Mouse (Mus musculus) hindbrain, embryonic 14.5 days (tissue): Measurements from ENCODE around the gene Adam1b. TPM values are rescaled to one million over a fixed set of nuclear protein-coding genes. Genes with fewer than 3 reads are reported as not detected.
A peak's percentile ranks its signal among the peaks of the same experiment; 100 is the strongest.

ENCODE experiments used
- ATAC-seq: fragments of 200-750 bp; cut with Nextera tagmentation; 2 replicates; pipeline ENCODE4 v1.8.0; 2017; ENCODE audit warnings: moderate number of reproducible peaks, mild to moderate bottlenecking, moderate TSS enrichment, moderate library complexity; ENCODE audit not compliant: low FRiP score
- DNase-seq: peaks from one replicate; pipeline ENCODE4 v3.0.0-alpha.2; 2015; ENCODE audit warnings: low spot score
- H3K27ac ChIP-seq: fragments of 300-500 bp; sonication (generic); 2 replicates; pipeline ENCODE4 v1.5.1; 2014; ENCODE audit warnings: mild to moderate bottlenecking, moderate library complexity
- H3K27me3 ChIP-seq: fragments of 300-500 bp; sonication (generic); 2 replicates; pipeline ENCODE4 v1.6.1; 2014; ENCODE audit warnings: mild to moderate bottlenecking, low read length, mixed read lengths; ENCODE audit not compliant: control insufficient read depth, insufficient read depth
- H3K36me3 ChIP-seq: fragments of 300-500 bp; sonication (generic); replicated peaks from 2 replicates; pipeline ENCODE4 v1.6.1; 2014; ENCODE audit not compliant: control insufficient read depth, insufficient read depth
- H3K4me1 ChIP-seq: fragments of 300-500 bp; sonication (generic); replicated peaks from 2 replicates; pipeline ENCODE4 v1.6.1; 2014; ENCODE audit warnings: antibody characterized with exemption, low read length, mixed read lengths; ENCODE audit not compliant: control insufficient read depth, insufficient read depth
- H3K4me2 ChIP-seq: fragments of 300-500 bp; sonication (generic); replicated peaks from 2 replicates; pipeline ENCODE4 v1.6.1; 2014; ENCODE audit warnings: mild to moderate bottlenecking, moderate library complexity
- H3K4me3 ChIP-seq: fragments of 300-500 bp; sonication (generic); replicated peaks from 2 replicates; pipeline ENCODE4 v1.5.1; 2014; ENCODE audit warnings: mild to moderate bottlenecking, low read length
- H3K9ac ChIP-seq: fragments of 300-500 bp; sonication (generic); 2 replicates; pipeline ENCODE4 v1.6.1; 2014
- H3K9me3 ChIP-seq: fragments of 300-500 bp; sonication (generic); 2 replicates; pipeline ENCODE4 v1.6.1; 2016; ENCODE audit warnings: low read length; ENCODE audit not compliant: control insufficient read depth
- WGBS: fragments of 180-500 bp; shearing (Covaris S2); extraction: QIAGEN DNeasy Blood & Tissue Kit; methylation state at CpG from one replicate; pipeline ENCODE4 v1.1.7; 2014; 5-methylcytosine and 5-hydroxymethylcytosine counted together
- polyA plus RNA-seq: library from polyadenylated mRNA; unstranded; fragments of >200 nt; fragmentation: Nextera tagmentation; extraction: Ambion mirVana; gene quantifications from 2 replicates; pipeline ENCODE4 v1.2.1, GENCODE M21; 2014

Adam1b gene
- polyA plus RNA-seq, 1 experiment from 2014 or later: not detected

DNA sequence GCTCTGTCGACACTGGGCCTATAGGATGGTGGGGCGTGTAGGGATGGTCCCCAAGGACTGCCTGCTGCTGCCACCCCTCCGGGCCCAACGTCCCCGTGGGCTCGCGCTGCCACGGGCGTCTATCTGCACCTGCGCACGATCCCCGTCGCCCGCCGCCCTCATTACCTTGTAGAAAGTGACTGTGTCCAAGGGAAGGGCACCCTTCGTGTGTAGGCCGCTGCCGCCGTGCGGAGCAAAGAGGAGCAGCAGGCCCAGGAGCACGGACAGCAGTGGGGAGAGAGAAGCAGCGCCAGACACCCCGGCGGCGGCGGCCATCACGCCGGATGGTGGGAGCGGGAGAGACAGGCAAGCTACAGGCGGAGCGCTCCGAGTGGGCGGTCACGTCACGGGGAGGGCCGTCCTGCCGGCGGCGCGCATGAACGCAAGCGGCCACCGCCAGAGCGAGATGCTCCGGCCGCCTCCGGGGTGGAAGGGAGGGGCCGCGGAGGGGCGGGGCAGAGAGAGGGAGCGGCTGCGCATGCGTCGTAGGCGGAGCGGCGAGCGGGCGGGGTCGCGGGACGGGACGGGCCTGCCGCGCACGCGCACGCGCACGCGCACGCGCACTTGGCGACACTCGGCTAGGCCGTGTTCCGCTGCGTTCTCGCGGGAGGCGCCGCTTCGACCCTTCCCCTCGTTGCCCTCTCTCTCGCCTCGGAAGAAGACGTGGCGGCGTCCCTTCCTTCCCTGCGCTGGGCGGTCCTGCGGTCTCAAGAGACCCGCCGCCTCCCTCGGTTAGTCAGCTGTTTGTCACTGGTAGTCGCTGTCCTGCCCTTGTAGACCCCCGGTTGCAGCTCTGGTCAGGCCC lies 51.0 kb downstream of the Adam1b start, which contains the start of gene Erp29:
Gene Erp29 (minus strand): TSS at position 481 of the 844 bp plus-strand sequence.
- peak within 1 kb of the TSS; percentile 88 for H3K4me2 ChIP-seq
- H3K9me3 ChIP-seq: no peaks in the 10 kb centered on the region
- peak within 1 kb of the TSS; percentile 97 for H3K4me3 ChIP-seq
- WGBS: under 1% methylated on average over 82 of the region's 97 CpGs
- peak within 1 kb of the TSS; percentile 97 for H3K27ac ChIP-seq
- H3K9ac ChIP-seq: peak within 1 kb of the TSS; percentile 95
- peak; percentile 95 for ATAC-seq
- H3K36me3 ChIP-seq: peaks cover 27% of the 10 kb centered on the region
- peaks cover 24% of the 10 kb centered on the region for H3K4me1 ChIP-seq
- no peaks in the 10 kb centered on the region for H3K27me3 ChIP-seq
- peak; percentile 100 for DNase-seq

DNA sequence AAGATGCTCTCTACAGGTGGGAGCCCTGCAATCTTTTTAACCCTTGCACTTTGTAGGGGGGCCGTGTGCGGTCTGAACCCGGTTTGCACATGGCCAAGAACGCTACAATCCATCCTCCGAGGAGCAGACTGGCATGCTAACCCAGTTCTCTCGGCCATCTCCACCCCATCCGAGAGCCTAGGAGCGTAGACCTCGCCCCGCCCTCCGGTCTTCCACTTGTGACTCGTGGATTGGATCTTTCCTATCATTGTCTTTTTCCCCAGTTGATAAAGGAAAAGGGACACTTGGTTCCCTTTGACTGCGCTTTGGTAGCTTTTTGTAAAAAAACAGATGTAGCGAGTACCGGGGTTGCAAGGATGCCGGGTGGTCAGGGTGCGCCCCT lies 51.6 kb downstream of the Adam1b start, which contains the start of gene Tmem116:
Gene Tmem116 (plus strand): TSS at position 250 of the 382 bp plus-strand sequence.
- Histone ChIP-seq H3K36me3 (peaks cover 33% of the 10 kb centered on the region), H3K9me3 (no peaks in the 10 kb centered on the region), H3K27me3 (no peaks in the 10 kb centered on the region), H3K4me2 (peak within 1 kb of the TSS; percentile 88), H3K9ac (peak within 1 kb of the TSS; percentile 95), H3K4me3 (peak within 1 kb of the TSS; percentile 97), H3K4me1 (peaks cover 24% of the 10 kb centered on the region), H3K27ac (peak within 1 kb of the TSS; percentile 97)
- DNase-seq (peak; percentile 45), ATAC-seq (peak; percentile 46; the same call in 1 of the 2 replicates)
- under 1% methylated on average over 17 of the region's 17 CpGs for WGBS

DNA sequence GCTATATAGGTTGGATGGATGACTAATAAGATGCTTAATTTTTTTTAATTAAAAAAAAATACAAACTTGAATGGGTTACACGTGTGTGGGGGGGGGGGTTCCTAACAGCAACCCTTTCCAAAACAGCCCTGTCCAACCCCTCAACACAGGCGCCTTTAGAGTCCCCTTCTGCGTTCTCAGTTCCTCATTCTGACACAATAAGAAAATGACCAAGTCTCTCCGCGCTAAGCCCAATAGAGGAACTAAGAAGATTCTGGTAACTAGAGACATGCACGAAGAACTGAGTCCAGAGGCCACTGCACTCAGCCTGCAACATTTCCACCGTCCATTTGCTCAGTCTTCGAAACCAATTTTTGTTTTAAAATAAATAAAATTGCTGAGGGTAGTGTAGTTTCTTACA lies 52.0 kb downstream of the Adam1b start:
- WGBS: 23% methylated on average over 8 of the region's 8 CpGs
- no peaks in the 10 kb centered on the region for H3K27me3 ChIP-seq
- peak overlapping the region; percentile 88 for H3K4me2 ChIP-seq
- ATAC-seq (no peak), DNase-seq (no peak)
- H3K4me1 ChIP-seq: peaks cover 24% of the 10 kb centered on the region
- H3K9me3 ChIP-seq: no peaks in the 10 kb centered on the region
- H3K4me3 ChIP-seq: peak overlapping the region; percentile 97
- peak overlapping the region; percentile 97 for H3K27ac ChIP-seq
- peak overlapping the region; percentile 95 for H3K9ac ChIP-seq
- H3K36me3 ChIP-seq: peaks cover 37% of the 10 kb centered on the region

DNA sequence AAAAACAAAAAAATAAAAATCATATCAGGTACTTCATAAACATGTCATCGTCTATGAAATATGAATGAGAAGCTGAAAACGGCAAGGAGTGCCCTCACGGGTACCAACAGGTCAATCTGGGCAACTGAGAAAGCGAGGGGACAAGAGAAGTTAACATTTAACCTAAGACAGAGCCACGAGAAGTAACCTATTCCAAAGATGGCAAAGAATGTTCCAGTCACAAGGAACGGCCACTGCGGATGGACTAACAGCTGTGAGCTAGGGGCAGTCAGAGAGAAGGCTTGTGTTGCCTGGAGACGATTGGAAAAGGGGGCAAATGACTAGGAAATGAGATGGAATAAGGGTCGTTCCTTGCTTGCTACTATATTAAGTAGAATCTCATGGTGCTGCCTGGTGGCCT lies 52.8 kb downstream of the Adam1b start:
- 80% methylated on average over 9 of the region's 9 CpGs for WGBS

More for the DNA sequence above, 52.8 kb downstream of the Adam1b start:
- Histone ChIP-seq H3K27me3 (no peaks in the 10 kb centered on the region), H3K36me3 (peaks cover 45% of the 10 kb centered on the region), H3K4me3 (no peak overlapping the region; the same call in 1 of the 2 replicates), H3K9me3 (no peaks in the 10 kb centered on the region), H3K4me2 (peak overlapping the region; percentile 88), H3K4me1 (peaks cover 24% of the 10 kb centered on the region), H3K27ac (no peak overlapping the region), H3K9ac (peak overlapping the region; percentile 95; the same call in 1 of the 2 replicates)
- no peak for ATAC-seq
- no peak for DNase-seq

Other genes starting within 250 kb of the Adam1b start
- 118 and 120 TPM in 2 replicates for gene Trafd1, start 117.8 kb downstream of the Adam1b start, polyA plus RNA-seq
- 55.3 and 63.6 TPM in 2 replicates for gene Naa25, start 105.5 kb downstream of the Adam1b start, polyA plus RNA-seq
- gene Tmem116, start 51.5 kb downstream of the Adam1b start, polyA plus RNA-seq: 1.2 and 1.9 TPM in 2 replicates
- 146 and 147 TPM in 2 replicates for gene Erp29, start 50.9 kb downstream of the Adam1b start, polyA plus RNA-seq
- 4.4 and 5.0 TPM in 2 replicates for gene Adam1a, start 42.0 kb upstream of the Adam1b start, polyA plus RNA-seq
- gene Gm42878, start 42.0 kb upstream of the Adam1b start, polyA plus RNA-seq: not detected in 2 replicates
- 58.9 and 66.6 TPM in 2 replicates for gene Mapkapk5, start 42.5 kb upstream of the Adam1b start, polyA plus RNA-seq
- 54.5 and 58.7 TPM in 2 replicates for gene Aldh2, start 90.4 kb upstream of the Adam1b start, polyA plus RNA-seq
- 1.2 and 1.5 TPM in 2 replicates for gene Acad12, start 115.5 kb upstream of the Adam1b start, polyA plus RNA-seq
- gene Acad10, start 157.1 kb upstream of the Adam1b start, polyA plus RNA-seq: 1.7 and 2.2 TPM in 2 replicates
- 41.5 and 47.3 TPM in 2 replicates for gene Brap, start 157.1 kb upstream of the Adam1b start, polyA plus RNA-seq
- gene Atxn2, start 207.9 kb upstream of the Adam1b start, polyA plus RNA-seq: 81.6 and 90.5 TPM in 2 replicates